Mouse (Mus musculus) regulatory T cell (primary cell): ENCODE data around the gene Tmem129.

ENCODE experiments used
- in situ Hi-C: fragments of 300-600 bp; cut with MboI, MseI; formaldehyde crosslinking; loops from one replicate; pipeline ENCODE4 v1.15.1; 2025; ENCODE audit warnings: high pct_unique_total_duplicates

Gene Tmem129

DNA sequence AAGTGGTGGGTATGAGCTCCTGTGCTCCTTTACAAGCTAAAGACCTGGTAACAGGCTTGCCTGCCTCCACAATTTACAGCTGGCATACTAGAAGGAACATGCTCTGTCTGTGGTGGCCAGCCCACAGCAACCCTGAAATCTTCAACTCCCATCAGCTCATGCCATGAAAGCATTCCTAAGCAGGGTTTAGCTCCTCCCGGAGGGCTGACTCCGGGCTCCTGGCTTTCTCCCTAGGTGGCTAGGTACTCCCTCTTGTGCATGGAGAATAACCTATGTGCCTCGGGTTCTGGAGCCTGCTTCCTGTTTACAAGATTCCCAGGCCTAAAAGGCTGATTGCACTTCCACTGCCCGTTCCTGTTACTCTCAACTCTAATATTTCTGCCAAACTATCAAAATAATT, 19.4 kb downstream of the Tmem129 start:
- in situ Hi-C loops: loop anchor here (25.0 kb wide), 1 partner anchor 802 kb away; the partner anchor contains the start of gene Gm20671

DNA sequence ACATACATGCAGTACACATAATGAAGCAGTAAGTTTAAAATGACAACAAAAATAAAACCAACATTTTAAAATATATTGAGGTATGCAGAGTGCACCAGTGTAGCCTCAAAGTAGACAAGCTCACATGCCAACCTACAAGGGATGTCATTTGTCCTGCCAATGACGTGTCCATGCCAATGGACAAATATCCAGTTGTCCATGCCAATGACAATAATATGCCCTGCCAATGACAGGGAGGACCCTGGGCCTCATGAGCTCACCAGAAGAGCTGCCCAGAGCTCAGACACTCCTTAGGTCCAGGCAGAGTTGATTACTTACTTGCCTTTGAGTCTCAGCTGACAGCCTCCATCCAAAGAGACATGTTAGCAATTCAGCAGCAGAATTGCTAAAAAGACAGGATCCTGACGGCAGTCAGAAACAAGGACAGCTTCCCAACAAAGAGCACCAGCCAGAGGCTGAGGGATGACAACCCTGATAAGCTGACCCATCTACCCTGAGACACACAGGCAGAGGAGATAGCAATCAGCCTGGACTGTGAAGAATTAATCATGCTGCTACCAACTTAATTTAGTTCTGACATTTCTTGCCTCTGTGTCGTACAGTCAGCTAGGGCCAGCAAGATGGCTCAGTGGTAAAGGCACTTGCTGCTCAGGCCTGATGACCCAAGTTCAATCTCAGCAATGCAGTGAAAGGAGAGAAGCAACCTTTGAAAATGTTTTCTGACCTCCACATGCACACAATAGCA, 20.4 kb downstream of the Tmem129 start:
- in situ Hi-C loops: loop anchor here (25.0 kb wide), 1 partner anchor 800 kb away; the partner anchor contains the start of gene Gm20671

DNA sequence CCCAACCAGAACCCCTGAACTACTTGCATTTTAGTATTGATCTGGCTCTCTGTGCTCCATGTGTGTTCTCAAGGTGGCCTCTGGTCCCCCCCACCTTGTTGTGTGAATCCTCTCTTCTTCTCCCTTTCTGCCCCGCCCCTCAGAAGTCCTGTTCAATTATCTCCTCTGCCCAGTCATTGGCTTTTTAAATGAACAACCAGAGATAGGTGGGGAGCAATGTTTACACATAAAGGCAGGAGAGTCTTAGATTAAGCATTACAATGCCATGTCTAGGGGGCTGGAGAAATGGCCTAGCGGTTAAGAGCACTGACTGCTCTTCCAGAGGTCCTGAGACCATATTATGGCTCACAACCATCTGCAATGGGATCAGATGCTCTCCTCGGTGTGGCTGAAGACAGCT, 22.9 kb downstream of the Tmem129 start:
- in situ Hi-C loops: loop anchor here (25.0 kb wide), 1 partner anchor 798 kb away; the partner anchor contains the start of gene Gm20671

DNA sequence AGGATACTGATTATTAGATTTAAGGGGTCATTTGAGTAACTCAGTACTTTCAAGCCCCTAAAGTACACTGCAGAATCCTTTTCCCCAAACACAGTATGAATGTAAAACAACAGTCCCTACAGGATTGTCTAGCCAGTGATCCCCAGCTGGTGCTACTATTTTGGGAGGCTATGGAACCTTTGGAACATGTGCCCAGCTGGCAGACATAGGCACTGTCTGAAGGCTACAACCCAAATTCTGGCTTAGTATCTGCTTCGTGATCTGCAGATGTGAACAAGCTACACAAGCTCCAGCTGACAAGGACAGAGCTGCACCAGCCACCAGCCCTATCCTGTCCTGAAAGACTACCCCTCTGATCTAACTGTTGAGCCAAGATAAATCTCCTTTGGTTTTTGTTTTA, 25.7 kb downstream of the Tmem129 start:
- in situ Hi-C loops: loop anchor here (25.0 kb wide), 1 partner anchor 795 kb away; the partner anchor contains the start of gene Gm20671

DNA sequence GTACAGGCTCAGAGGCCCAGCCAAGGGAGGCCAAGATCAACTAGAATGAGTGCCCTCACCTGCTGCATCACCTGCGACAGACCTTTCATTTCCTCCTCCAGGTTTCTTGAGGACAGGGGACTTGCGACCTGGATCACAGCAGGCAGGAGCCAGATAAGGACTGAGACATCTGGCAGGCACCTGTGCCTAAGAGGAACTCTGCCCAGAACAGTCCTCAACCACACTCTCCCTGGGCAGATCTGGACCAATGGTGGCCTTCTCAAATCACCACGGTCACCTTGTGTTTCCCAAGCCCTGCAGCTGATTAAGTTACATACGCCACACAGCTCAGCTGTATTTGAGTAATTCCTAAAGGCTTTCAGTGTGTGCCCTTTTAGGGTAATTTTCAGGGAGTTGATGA, 27.6 kb downstream of the Tmem129 start:
- in situ Hi-C loops: loop anchor here (25.0 kb wide), 1 partner anchor 793 kb away; the partner anchor contains the start of gene Gm20671

DNA sequence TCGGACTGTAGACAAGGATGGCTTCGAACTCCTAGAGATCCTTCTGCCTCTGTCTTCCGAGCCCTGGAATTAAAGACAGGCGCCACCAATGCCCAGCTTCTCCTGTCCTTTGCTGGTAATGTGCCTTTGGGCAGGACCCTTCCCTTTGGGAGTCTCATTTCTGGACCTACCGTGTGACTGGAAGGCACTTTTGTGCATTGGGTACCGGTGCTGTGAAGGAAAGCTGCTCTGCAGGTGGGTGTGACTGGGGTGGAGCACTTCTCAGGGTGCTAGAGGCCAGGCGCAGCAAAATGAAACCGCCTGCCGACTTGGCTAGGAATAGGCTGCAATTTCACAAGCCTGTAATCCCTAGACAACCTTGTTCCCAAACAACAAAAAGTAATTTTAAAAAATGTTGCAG, 28.2 kb downstream of the Tmem129 start:
- in situ Hi-C loops: loop anchor here (25.0 kb wide), 1 partner anchor 793 kb away; the partner anchor contains the start of gene Gm20671

DNA sequence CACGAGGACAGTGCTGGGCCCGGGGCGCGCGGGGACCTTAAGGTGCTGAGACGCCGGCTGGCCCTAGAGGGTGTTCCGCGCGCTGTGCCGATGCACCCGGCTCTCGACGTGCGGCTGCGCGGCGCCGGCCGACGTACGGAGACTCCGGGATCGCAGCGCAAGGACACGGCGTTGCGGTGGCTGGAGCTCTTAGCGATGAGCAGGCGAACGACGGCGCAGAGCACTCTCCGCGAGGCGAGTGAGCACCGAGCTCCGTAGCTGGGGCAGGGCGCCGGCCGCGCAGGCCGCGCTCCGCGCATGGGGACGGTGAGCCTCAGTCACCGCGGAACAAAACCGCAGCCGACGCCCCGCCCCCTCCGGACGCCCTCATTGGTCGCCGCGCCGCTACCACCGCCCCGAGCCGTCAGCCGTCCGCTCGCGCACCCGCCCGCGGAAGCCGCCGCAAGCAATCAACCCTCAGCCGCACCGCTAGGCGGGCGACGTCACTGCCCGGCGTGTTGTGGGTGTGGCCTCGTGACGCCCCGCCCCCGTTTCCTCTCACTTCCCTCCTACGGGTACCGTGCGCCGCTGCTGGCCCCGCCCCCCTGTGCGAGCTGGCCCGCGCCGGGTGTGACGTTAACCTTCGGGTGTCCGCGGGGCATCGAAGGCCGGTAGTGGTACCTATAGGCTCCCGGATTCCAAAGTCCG, 28.8 kb downstream of the Tmem129 start, which contains the start of the genes Fam53a and Gm9903:
Gene Fam53a, minus strand, starts transcription at position 335 of the 687 bp plus-strand sequence.
Gene Gm9903, plus strand, starts transcription at position 625 of the 687 bp plus-strand sequence.
- in situ Hi-C loops: loop anchor here (25.0 kb wide), 1 partner anchor 792 kb away; the partner anchor contains the start of gene Gm20671

DNA sequence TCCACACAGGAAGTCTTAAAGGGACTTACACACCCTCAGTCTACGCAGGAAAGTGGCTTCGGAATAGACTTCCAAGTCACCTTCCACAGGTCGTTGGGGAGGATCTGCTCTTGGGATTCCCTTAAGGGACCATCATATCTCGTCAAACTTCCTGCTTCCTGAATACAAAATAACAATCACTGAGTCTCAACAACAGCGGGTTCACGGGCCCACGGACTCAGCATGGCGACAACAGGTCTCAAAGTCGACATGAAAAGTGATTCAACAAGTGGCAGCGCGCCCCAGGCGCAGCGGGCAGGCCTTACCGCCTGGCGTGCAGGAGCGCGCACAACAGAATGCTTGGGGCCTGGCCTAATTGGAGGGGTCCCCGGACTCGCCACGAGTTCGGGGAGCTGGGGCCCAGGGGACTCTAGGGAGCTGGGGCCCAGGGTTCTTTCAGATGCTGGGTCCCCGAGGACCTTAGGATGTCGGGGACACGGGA, 29.4 kb downstream of the Tmem129 start:
- in situ Hi-C loops: loop anchor here (25.0 kb wide), 1 partner anchor 792 kb away; the partner anchor contains the start of gene Gm20671

DNA sequence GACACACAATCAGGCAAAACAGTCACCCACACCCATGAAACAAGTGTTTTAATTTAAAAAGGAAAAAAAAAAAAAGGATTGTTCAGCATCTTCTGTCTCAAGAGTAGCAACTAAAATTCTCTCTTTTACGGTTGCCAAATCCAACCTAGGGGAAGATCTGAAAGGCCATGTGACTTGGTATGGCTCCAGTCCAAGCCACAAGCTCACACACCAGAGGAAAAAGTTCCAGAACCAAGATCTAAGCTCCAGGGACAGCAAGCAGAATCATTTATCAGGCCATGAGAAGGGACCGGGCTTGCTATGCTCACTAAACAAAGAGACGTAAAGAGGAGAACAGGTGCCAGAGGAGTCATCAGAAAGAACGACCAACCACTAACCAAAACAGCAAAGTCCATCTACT, 30.2 kb downstream of the Tmem129 start:
- in situ Hi-C loops: loop anchor here (25.0 kb wide), 1 partner anchor 791 kb away; the partner anchor contains the start of gene Gm20671

DNA sequence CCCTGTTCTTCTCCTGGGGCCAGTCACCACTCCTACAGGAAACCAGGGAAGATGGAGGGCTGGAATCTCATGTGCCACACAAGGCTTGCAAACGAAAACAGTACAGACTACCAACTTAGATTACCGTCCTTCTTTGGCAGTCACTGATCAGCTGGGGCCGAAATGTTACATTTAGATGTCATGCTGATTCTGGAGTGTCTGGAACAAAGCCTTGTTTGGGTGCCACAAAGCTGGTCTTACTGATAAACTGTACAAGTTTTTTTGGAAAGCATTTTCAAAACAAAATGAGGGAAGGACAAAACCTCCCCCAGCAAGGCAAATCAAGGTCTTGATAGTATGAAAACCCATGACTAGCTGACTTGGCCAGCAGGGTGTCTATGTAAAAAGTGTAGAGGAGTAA, 34.5 kb downstream of the Tmem129 start:
- in situ Hi-C loops: loop anchor here (5.0 kb wide), 1 partner anchor 34 kb away; the partner anchor contains the start of genes Tacc3 and Tmem129

DNA sequence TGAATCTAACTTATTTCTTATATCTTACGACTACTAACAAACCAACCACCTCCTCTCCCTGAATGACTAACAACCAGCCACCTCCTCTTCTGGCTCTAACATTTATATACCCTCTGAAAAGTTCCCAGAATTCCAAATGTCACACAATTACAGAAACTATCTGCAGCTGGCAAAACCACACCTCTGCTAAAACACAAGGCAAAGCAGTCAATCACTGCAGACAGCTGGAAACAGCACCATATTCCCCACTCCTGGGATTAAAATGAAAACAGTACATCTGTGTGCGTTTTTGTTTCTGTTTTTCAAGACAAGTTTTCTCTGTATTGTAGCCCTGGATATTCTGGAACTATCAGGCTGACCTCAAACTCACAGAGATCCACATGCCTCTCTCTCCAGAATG, 35.5 kb downstream of the Tmem129 start:
- in situ Hi-C loops: loop anchor here (5.0 kb wide), 1 partner anchor 35 kb away; the partner anchor contains the start of genes Tacc3 and Tmem129

DNA sequence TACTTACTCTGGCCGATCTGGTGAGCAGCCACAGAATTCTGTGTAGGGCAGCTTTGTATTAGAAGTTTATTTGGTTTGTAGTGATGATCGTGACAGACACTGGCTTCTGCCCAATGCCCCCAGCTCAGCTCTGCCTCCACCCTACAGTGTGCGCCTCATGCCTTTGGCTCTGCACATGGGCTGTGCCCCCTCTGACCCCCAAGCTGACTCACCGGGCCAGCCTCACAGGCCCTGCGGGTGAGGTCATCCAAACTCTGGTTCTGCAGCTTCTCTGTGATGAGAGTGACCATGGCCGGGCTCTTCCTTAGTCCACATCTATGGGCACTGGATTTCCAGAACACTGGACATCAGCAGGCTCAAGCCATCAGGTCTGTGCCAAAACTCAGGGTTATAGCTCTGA, 43.8 kb downstream of the Tmem129 start:
- in situ Hi-C loops: no loop called here

DNA sequence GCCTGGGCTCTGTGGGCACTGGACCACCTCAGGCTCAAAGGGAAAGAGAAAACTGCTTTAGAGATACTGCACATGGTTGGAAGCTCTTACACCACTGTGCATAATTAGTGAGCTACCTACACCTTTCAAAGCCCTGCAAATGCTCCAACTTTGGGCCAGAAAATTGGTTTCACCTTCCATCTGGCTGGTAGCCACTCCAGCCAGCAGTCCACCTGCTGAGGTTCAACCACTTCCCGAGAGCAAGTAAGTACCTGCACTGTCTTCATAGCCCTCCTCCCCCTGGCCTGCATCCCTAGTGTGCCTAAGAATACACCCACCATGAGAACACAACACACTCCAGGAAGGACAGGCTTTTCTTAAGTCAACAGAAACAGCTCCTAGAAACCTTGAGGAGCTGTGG, 46.4 kb downstream of the Tmem129 start:
- in situ Hi-C loops: no loop called here

DNA sequence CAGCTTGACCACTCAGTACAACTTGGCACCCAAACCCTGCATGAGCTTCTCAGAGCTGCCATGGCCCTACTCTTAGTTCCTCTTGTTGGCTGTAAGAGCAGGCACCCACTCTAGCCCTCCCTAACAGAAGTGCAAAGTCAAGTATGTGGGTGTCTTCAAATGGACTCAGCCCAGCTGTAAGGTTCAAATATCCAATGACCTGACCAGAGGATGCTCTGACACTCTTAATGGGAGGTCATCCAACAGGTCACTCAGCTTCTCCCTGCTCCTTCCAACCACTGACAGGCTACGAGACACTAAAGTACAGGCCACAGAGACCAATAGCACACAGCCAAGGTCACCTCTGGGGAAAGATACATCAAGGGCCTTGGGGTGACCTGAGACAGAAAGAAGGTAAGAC, 49.0 kb downstream of the Tmem129 start:
- in situ Hi-C loops: no loop called here

DNA sequence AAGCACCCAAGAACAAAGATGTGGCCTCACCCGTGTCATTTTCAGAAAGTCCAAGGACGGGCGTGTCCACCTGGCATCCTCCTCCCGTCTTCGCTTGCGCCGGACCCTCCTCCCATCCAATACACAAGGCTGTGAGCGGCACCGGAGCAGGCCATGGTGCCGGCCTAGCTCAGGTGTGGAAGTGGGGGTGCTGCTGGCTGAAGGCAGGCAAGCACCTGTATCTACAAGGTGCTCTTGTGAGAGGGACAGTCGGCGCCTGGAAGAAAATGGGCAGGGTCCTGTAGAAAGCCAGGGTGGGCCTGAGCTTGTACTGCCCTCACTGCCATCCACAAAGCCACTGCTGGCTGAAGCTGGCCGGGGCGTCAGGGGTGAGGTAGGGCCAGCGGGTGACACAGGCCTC, 50.8 kb downstream of the Tmem129 start:
- in situ Hi-C loops: no loop called here

DNA sequence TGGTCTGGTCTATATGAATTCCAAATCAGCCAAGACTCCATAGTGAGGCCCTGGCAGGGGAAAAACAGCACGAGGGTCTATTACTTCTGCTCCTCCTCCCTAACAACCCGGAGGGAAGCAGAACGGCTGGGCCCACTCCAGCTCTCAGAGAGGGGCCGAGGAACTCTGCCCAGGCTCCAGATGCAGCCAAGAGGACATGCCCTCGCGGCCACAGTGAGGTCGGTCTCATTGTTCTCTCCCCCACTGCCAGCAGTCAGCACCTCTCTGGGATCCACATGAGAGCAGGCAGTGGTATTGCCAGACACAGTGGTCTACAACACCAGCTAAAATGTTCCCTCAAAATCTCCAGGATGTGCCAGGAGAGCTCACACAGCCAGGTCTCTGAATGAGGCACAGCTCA, 51.6 kb downstream of the Tmem129 start:
- in situ Hi-C loops: no loop called here

DNA sequence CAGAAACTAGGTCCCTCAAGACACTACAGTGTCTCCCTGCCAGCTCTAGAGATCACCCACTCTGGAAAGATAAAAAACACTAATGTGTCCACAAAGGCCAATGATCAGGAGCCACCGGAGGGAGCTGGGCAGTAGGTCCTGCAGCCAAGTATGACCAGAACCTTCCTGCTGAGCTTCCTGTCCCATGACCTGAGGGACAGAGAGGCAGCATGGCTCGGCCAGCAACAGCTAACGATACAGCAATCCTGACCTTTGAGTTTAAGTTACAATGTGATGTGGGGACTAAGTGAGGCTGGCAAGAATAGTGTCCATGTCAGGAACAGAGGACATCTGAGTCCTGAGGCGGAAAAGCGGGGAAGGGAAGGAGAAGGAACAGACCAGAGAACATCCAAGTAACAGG, 52.9 kb downstream of the Tmem129 start:
- in situ Hi-C loops: no loop called here
